Mouse (Mus musculus) telencephalon, adult 2 months (tissue): ENCODE measurements at regions not wholly inside any gene's neighbourhood (a gene's known extent, or its start where the extent isn't known, plus 50 kb on each side); places are given as distances from the start of the nearest gene placed in this dataset.

Experiments
- DNase-seq: peaks from one replicate; pipeline ENCODE4 v3.0.0-alpha.2; 2011; ENCODE audit warnings: low read depth, low spot score

DNA sequence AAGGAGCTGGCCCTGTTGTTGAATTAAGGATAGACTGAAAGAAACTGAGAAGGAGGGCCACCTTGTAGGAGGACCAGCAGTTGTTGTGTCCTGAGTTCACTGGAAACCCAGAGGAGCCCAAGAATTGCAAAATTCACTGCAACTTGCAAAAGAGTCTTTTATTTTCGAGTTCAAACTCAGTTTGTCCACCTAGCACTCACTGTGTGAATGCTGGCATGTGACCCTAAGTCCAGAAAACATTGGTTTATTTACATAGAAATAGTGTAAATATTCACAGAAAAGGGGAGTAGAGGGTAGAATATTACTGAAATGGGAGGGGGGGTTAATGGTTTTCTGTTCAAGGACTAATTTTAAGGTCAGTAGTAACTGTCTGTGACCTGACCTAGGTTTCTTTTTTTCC is 394.7 kb downstream of the 4933405O20Rik start:
- no peak for DNase-seq

DNA sequence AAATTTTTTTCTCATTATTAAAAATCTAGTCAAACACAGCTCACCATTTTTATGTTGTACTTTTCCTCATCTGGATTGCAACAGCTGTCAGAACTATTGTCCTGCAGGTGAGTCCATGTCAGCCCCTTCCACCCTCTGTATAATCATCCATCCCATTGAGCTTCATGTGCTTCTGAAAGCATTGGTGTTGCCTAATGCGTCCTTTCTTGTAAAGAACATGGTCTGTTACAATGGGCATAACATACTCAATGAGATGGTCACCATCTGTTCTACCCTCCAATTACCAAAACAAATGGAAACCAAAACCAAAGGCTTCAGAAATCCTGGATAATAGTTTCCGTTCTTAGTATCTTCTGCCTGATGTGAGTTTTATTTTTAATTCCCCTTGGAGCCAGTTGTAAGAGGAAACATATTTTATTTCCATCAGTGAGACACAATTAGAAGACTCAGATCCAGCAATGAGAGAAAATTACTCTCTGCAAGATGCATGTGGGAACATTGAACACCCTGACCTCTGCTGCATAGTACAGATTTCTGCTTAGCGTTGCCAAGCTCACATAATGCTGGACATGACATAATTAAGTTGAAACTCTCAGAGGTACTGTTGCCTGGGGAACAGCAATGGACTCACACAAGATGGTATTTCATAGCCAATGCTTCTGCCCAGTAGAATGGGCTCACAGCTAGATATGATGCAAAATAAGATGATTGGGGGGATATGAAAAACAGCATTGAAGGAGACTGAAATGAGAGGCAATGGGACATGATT is 443.1 kb downstream of the 4933405O20Rik start:
- peak; percentile 11 for DNase-seq

DNA sequence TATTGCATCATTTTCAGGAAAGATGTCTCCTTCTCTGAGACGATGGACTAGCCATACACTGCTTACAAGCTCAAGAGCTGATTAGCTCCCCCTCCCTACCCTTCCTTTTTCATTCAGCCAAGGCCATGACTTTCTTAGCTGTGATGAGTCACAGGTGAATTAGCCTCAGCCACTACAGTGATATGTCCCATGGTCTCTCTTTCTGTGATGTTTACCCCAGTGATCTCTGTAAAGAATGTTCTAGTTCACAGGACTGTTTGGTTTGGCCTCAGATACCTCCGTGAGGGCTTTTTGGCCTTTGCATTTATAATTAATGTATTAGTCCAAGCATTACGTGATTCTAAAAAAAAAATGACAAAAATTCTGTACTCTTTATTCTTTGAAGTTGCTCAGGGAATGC is 452.5 kb downstream of the 4933405O20Rik start:
- no peak for DNase-seq

DNA sequence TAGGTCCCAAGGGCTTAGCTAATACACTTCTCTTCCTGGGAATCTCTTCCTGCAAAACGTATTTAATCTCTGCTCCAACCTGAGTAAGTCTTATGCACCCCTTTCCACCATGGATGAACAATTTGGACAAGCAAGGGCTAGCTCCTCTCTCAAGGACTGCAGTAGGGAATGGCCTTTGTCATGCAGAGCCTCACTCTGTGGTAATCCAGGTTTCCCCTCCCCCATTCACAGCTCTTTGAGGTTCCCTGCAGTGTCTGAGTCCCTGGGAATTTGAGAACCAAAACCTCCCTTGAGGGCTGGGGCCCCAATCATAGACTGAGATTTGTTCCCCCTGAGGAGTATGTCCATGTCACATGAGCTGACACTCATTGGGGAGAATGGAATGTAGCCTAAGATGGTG is 442.5 kb upstream of the Ano5 start:
- DNase-seq = no peak

DNA sequence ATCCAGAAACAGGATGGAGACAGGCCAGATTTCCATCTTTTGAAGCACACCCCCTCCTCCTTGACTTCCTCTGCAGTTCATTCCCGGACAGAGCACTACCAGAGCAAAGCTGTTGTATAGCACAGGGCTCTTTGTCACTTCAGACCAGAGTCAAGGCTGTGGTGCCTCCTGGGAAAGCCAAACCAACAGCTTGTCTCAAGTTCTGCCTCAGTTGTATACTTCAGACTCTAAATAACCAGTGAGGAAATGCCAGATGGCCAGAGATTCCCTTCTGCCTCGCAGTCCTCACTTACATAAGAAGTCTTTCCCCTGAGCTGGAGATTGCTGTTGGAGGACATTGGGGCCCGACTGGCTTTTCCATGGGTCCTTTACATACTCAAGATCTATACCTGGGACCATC is 417.1 kb upstream of the Ano5 start:
- DNase-seq = peak; percentile 36

DNA sequence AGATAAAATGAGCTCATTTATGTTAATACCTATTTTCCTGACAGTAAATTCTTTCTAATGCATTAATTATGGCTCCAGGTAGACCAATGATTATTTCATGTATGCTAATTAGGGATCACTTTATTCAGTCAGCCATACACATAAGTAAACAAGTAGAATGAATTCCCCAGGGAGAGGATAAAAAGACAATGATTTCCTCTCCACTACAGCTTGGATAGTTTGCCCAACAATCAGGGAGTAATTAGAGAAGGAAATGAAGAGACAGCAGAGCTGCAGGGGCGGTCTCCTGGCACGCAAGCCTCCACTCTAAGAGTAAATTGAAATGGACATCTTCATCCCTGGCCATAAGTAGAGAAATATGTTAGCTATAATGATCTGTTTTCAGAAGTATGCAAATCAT is 409.7 kb upstream of the Ano5 start:
- no peak for DNase-seq

DNA sequence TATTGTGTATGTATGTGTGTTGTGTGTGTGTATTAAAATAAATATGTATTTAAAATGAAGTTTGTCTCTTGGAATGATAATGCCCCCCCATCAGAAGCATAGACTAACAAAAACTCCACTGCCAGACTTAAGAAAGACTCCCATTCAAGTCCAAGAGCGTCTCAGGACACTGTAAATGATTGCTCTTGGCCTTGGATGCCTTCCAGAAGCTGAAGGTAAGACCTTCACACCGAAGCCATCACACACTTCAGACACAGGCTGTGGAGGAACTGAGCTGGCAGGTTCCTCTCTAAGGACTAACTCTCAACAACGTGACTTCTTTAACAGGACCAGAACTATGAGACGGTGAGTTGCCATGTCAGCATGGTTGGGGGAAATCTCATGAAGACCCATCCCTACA is 370.0 kb upstream of the Ano5 start:
- DNase-seq = no peak

DNA sequence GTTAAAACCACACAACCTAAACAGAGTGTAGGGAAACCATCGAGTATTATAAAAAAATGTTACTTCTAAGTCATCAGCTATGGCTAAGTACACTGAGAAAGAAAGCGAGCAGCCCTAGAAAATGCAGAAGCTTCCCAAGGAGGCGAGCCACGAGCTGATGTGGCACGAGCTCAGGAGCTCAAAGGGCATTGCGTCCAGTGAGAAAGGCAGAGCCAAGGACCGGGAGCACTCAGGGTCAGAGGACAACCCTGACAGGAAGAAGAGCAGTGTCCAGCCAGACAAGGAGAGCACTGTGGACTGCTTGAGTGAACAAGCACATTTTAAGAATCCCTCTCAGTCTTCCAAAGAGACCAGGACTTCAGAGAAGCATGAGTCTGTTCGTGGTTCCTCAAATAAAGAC is 335.6 kb upstream of the Ano5 start:
- no peak for DNase-seq

DNA sequence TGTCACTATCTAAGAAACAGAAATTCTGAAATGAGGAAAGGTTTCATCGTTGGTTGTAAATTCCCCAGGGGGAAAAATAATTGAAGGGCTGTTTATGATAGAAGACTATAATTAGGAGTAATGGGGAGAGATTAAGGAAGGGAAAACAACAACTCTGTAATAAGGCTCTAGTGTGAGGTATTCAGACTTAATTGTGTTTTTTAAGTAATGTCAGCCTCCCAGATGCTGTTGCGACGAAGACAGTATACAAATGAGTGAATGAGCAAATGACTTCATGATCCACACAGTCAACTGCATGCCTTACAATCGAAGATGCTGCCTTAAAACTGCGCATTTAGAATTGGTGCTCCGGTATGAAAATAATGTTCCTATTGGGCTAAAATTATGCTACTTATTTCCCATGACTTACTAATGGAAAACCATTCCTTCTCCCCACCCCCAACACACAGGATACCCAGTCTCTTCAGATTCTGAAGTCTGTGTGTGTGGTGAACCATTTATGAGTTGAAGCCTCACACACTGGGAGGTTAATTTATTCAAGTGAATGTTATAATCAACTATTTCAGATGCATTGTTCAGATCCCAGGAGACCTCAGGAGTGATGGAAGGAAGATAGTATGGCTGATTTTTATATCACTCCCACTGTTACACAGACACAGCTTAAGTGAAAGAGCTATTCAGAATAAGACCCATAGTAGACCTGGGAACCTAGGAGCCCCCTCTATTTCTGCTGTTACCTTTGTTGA is 295.2 kb upstream of the Ano5 start:
- DNase-seq = no peak

DNA sequence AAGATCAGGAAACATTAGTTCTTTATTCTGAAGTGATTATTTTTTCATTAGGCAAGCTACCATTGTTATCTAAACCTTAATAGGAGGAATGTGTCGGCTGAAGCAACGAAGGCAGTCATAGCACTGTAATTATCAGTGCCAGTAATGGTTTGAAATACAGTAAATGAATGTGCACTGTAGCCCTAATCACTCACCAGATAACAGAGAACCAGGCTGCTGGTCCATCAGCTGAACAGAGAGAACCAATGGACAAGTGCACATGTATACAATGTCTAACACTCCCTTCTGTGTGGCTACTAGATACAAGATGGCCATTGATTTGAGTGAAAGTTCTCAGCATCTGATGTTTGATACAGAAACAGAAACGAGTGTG is 294.6 kb upstream of the Ano5 start:
- DNase-seq = no peak

DNA sequence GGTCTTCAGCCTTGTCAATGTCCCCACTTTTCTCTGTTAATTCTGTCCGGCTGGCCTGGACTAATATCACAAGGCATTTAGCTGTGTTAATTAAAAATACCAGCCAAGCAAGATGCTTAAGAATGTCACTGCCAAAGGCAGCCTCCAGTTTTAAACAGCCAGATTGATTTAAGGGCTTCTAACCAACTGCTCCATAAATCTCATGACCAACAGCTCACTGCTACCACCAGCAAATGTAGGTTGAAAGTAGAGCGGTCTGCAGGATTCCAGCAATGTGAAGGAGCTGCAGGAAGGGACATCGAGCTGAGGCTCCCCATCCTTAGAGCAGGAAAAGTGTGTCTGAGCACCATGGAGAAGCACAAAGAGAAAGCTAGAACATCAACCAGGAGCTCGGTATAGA is 289.5 kb upstream of the Ano5 start:
- DNase-seq = no peak

DNA sequence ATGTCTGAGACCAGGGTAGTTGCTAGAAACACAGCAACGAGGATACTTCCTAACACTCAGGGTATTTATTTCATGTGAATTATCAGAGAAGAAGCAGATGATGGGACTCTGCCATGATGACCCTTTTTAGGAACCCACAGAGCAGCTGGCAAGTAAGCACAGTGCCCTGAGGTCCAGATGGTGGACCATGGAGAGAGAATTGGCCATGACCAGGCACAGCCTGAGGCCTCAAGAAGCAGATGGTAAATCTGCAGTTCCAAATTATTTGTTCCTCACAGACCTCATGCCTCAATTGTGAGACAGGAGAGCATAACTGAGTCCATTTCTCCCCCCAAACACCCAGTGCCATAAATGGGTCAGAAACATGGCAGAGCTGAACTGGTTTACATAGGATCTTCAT is 289.0 kb upstream of the Ano5 start:
- no peak for DNase-seq

DNA sequence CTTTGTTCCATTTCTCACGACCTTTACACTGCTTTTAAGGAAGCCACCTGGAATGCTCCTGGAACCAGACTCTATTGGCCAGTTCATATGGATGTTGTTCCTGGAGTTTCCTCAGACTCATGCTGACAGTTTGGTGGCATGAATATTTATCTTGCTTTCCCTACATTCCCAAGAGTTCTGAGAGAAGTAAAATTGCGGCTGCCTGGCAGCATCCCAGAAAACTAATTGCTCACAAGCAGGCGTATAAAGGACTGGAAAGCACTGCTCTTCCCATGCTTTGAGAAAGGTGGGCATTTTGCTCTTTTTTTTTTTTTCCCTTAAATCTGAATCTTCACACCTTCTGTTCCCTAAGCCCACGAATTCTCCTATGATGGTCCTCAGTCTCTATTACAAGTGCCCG is 283.7 kb upstream of the Ano5 start:
- peak; percentile 23 for DNase-seq

DNA sequence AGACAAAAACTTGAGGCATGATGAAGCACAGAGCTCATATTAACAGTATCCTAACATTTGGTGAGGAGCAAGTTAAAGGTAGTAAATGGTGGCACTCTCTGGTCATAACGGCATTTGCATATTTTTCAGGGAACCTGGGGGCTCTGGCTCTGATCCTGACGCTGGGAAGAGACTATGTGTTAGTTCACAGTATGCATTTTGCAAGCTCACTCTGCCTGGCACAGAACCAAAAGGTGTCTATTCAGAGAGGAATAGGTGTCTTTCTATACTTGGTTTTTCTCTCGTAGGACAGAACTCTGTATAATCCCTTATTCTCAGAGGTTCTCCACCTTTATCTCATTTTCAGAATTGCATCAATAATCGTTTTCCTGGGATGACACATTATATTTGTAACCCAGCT is 276.2 kb upstream of the Ano5 start:
- no peak for DNase-seq

DNA sequence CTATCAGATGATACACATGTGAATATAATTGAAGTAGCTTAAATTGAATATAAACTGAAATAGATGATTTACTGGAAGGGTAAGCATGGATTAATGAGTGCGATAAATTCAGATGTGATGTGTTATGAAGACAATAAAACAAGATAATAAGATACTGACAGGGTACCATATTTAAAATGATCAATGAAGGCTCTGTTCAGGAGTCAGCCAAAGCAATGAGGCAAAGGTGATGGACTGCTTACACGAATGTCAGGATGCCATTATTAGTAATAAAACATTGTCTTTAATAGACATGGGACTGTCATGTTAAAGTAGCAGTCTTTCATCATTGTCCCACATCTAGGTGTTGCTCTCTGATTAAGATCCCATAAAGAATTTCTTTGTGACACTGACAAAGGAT is 263.1 kb upstream of the Ano5 start:
- DNase-seq = no peak

DNA sequence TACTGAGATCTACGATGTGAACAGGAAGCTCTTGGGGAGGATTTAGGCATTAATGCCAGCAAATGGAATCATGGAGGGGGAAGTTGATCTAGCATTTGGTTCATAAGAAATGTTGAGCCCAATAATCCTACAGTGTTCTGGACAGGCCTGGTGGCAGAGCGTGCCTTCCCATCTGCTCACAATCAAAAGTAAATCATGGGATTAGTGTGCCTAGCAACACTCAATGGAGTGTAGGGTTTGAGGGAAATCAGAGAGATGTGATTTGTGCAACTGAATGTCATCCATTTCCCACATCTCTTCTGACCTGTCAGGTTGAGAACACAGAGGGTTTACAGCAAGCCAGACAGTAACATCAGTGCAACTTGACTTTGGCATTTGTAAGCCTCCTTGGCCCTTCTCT is 256.4 kb upstream of the Ano5 start:
- DNase-seq = no peak

DNA sequence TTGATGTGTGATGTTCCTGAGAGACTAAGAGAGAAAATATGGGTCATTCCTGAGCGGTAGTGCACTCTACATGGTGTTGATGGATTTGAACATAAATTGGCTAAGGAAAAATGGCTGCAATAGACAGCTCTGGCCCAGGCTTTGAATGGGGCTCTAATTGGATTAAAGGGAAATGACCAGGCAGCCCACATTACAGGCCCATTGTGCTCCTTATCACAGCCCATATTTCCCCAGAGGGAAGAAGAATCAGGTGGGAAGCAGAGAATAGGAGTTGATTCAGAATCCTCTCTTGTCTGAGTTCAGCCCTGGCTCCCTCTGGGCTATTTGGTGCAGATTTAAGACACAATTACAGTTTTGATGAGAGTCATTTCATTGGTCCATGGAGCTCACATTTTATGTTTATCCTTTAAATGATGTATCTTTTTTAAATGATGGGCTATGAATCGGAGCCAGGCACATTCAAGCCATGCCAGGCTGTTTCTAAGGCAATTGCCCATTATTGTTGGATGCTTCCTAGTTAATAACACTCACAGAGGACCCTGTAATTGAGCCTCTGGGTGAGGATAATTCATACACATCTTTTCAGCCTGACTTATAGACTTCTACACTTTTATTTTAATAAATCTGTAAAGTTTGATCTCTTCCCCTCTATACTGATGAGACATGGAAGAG is 251.5 kb upstream of the Ano5 start:
- DNase-seq = no peak

DNA sequence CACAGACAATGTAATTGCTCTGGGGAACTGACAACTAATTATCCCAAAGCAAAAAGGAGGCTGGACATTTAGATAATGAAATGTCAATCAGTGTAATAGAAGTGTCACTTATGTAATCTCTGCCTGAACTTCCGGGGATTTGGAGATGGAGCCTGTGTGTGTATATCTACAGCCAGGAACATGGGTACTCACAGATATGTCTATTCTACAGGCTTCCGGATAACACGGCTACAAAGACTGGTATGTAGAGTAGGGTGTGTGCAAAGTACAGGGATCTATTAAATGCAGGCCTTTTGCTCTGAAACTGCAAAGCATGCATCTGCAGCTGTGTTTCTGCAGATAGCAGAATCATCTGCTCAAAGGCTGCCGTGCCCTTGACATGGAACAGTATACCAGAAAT is 246.7 kb upstream of the Ano5 start:
- no peak for DNase-seq

DNA sequence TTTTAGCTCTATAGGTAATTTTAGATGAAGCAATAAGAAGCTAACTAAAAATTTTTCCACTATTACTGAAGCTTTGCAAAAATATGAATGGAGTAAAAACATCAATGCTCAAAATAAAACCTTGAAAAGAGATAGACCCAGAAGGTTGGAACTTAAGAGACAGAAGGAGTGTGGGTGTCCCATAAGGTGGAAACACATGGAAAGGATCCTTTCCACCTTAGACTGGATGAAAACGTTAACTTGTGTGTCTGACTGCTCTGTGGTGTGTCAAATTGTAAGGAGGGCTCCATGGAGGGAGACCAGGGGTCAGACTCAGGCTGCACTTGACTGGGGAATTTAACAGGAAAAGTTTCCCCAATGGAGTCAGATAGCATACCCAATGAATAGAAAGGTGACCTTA is 244.9 kb upstream of the Ano5 start:
- peak; percentile 74 for DNase-seq

DNA sequence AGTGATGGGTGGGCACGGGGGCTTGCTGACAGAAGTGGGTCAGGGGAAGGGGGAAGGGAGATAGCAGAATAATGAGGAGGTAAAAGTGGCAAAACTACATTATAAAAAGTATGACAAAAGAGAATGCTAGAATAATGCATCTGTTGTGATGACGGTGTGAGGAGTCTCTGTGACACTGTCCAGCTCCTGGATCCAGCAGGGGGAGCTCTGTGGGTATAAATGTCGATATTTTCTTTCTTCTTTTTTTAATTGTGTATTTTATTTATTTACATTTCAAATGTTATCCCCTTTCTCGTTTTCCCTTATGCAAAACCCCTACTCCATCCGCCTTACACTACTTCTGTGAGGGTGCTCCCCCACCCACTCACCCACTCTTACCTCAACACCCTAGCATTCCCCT is 243.9 kb upstream of the Ano5 start:
- no peak for DNase-seq

DNA sequence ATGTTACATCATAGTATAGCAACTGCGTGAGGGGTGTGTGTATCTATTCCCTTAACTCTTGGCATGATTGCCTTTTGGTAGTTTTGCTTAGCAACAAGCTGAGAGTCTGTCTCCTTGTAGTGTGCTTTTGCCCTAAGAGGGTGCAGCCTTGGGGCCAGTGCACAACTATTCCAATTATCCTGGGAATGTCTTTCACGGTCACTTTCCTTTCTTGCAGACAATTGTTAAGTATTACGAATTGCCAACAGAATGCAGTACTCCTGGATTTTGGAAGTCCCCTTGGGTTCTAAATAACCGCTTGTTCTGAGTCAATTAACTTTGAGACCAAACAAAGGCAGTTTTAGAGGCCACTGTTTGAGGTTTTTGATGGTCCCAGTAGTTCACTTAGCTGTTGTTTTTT is 242.1 kb upstream of the Ano5 start:
- DNase-seq = no peak

DNA sequence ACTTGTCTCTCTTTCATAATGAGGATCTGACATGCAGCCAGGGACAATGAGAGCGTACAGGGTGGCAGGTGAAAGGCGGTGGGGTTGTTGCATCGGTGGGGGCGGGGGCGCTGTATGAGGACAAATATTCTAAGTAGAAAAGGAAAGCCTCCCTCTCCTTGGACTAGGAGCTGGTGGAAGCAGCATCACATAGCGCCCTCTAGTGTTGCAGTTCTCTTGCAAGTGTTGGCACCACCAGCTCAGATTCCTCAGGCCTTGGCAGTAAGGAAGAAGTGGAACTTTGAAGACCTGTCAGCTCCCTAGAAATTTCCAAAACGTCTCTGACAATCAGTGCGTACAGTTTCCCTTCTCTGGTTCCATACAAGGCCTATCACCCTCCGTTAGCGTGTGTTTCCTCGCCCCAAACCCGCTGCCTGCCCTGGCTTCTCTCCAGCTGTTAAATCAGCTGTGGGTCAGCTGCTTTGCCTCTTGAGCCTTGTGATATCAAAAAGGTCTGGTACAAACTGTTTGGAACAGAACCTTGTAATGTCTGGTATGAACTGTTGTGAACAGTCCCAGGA is 240.2 kb upstream of the Ano5 start:
- peak; percentile 16 for DNase-seq

DNA sequence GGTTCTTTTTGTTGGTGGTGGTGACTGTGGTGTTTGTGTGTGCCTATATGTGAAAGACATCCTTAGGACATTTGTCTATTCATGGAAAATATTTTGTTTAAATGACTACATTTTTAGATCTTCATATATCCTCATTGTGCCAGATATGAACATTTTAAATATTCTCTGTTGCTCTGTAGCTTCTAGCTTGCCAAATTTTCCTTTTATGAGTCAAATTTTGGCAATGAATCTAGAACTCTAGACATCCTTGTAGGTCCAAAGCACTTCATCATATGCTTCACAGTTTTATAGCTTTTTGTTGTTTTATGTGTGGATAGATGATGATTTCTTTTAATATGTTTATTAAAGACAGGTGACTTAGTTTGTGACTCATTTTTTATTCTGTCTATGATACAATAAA is 229.4 kb upstream of the Ano5 start:
- peak; percentile 35 for DNase-seq
